Mouse (Mus musculus) naive thymus-derived CD4-positive, alpha-beta T cell, adult 2 months (primary cell): ENCODE results near the gene Gpc6.

Experiments
- DNase-seq: peaks from one replicate; pipeline ENCODE4 v3.0.0-alpha.2; 2011; ENCODE audit warnings: low read depth

The Gpc6 gene

GRCm38 (mm10) chr14:116924876-116925601 is at the start of gene Gpc6:
Gene Gpc6, plus strand, starts transcription at chr14:116925315.
- DNase-seq: no peak

DNA sequence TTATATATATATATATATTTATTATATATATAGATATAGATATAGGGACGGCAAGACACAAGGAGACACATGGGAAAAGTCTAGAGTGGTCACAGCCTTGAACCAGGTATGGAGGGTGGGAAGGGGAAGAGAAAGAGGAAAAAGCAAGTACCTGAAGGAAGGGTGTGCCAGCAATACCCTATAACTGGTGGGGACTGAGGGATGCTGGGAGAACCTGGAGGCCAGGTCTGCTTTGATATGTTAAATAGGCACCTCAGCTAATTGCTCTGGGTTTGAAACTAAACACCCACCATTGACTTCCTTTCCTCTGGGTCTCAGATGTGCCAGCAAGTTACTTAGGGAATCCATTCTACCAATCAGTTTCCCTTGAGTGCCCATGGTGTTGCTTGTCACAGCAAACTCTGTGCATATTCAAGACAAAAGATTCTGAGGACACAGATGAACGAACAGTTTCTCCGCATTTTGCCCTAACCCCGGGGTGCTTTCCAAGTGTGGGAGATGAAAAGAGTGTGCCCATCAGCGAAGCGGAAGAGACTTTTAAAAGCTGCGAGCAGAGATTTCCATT is 42.6 kb upstream of the Gpc6 start:
- no peak for DNase-seq

DNA sequence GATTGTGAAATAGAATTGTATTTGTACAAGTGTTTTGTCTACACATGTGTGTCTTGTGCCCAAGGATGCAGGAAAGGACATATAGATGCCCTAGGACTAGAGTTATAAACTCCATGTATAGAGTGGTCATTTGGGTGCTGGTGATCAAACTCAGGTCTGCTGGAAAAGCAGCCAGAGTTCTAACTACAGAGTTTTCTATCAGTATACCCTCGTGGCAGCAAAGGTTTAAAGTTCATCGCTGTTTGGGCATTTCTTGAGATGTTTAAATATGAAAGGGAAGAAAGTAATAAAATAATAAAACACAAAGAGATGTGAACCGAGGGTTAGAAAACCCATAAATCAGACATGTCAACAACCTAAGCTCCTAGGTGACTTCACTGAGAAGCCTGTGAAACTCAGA is 30.8 kb upstream of the Gpc6 start:
- no peak for DNase-seq

- DNase-seq: no peak
These were observed 27.1 kb upstream of the Gpc6 start for GRCm38 (mm10) chr14:116897971-116898370.

DNA sequence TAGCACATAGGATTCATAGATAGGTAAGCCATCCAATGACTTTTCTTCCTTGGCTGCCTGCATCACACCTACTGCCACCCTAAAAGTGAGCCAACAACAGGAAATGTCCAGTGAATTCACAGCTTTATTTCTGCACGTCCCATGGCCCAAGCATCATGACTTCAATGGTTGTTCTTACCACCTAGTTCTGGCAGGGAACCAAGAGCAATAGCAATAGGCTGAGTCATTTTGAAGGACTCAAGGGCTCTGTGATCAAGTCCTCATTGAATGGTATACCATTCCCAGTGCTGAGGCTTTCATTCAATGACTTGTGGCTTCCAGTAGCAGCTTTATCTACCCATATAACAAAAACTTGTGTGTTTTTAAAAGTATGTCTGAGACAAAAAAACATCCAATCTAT is 13.3 kb upstream of the Gpc6 start:
- DNase-seq: no peak

DNA sequence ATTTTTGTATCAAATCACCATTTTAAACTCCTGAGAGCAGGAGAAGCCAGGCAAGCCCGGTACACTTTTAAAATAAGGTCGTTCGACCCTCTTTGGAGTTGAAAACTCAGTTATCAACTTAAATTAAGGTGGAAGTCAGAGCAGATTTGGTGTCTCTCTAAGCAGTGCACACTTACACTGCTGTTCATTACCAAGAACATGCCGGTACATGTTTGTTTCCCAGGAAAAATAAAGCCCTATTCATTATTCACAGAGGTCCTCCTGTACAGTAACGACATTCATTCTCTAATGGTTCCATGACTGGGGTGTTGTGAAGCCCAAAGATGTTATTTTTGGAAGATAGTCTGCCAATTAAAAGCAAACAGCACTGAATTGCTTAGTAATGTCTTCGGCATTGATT is 8.2 kb upstream of the Gpc6 start:
- no peak for DNase-seq

- no peak for DNase-seq
These were observed 849 bp upstream of the Gpc6 start for GRCm38 (mm10) chr14:116924266-116924665.

DNA sequence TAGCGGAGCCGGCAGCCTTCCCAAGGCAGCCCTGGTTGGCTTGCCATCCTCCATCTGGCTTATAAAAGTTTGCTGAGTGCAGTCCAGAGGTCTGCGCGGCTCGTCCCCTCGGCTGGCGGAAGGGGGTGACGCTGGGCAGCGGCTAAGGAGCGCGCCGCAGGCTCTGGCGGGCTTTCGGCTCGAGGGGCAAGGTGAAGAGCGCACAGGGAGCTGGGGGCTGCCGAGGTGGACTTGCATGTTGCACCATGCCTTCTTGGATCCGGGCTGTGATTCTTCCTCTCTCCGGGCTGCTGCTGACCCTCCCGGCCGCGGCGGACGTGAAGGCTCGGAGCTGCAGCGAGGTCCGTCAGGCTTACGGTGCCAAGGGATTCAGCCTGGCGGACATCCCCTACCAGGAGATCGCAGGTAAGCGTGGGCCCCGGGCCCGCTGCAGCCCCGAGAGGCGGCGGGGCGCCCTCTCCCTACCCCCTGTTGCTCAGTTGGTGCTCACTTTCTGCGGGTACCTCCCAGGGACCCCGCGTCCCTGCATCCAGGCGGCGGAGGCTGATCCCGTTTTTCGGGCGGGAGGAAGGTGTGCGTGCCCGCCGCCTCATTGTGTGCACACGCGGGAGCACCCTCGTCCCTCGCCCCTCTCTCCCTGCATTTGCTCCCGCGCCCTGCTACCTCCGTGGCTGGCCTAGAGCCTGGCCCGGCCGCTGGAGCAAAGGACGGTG is 732 bp downstream of the Gpc6 start:
- DNase-seq: no peak

DNA sequence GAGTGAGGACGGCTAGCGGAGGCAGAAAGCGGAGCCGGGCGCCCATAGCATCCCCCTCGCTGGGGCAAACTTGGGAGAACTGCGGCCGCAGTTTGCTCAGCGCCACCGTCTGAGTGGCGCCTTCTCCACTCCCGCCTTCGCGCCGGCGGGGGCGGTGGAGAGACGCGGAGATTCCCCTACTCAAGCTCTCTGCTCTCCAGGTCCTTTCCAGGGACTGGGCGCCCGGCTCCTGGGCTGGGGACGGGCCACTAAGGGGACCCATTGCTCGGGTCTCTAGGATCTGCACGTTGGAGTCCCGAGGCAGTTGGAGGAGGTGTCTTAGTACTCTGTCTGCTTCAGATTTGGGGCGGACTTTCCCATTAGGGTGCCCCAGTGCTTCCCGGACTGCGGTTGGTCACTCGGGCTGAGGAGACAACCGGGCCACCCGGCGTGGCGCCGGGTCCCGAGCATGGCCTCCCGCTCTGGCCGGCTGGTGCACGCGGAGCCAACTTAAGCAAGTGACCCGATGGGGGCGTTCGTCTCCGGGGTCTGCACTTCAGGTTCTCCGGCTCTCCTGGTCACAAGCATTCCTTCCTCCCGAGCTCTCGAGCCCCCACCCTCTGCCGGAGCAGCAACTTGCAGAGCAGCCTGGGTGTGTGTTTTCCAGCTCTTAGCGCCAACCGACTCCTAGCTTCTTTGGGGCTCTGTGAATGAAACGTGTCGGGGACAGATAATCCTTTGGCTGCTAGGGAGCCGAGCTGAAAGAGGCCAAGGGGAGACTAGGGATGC is 1.5 kb downstream of the Gpc6 start:
- no peak for DNase-seq

GRCm38 (mm10) chr14:116927341-116928315 is 2.5 kb downstream of the Gpc6 start:
- no peak for DNase-seq

- DNase-seq: no peak
These were observed 3.3 kb downstream of the Gpc6 start for GRCm38 (mm10) chr14:116928395-116928794.

DNA sequence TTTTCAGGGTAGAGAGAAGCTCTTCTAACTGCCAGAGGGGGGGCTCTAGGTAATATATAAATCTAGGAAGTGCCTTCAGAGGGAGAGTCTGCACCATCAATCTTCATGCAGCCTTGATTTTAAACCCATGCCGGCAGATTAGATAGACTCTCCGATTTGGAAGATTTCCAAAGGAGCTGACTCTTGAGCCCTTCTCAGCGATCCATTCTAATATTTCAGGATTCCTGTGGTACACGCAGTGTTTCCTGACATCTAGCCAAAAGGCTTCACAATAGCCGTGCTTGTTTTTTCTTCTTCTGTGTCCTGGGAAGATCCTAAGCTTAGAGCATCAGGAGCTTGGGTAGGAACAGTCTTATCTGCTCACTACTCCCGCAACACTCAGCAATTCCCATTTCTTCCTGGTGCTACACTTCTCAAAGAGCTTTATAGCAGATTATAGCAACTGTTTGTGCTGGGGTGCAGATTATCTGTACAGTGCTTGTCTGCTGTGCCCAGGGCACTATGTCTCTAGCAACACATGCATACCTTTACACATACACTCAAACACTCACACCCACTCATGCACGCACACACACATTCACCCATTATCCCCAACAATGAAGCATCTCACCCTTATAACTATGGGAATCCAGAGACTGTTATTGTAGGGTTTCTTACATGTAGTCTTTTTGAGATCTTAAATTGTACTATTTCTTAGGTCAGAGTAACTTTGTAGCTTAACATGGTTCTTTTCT is 3.8 kb downstream of the Gpc6 start:
- DNase-seq: no peak

- no peak for DNase-seq
These were observed 8.7 kb downstream of the Gpc6 start for GRCm38 (mm10) chr14:116933825-116934224.

DNA sequence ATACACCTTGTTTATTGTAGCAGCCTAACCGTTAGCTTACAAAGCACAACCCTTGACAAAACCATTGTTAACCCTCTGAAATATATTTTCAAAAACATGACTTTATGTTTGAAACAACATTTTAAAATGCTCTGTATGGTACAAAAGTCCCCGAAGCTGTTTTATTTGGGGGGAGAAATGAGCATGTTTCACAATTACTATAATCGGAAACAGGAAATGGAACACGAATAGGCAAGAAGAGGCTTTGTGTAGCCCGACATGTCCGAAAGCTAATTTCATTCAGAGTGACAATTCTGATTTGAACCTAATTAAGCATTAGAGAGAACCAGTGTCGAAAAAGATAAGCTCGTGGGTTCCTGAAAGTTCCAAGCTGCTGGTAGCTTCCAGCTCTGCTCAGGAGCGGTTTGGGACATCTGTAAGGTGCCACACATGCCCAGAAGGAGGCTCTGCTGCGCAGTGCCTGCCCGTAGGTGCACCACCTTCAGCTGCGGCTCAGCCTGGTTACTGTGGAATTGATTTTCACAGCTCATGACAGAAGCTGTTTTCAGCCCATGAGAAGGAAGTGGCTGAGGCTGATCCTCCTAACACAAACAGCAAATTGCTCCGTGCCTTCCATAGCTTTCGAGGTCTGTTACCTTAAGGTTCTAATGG is 12.9 kb downstream of the Gpc6 start:
- no peak for DNase-seq

- DNase-seq: no peak
These were observed 13.6 kb downstream of the Gpc6 start for GRCm38 (mm10) chr14:116938735-116939134.

- DNase-seq: no peak
These were observed 14.4 kb downstream of the Gpc6 start for GRCm38 (mm10) chr14:116939561-116939960.

DNA sequence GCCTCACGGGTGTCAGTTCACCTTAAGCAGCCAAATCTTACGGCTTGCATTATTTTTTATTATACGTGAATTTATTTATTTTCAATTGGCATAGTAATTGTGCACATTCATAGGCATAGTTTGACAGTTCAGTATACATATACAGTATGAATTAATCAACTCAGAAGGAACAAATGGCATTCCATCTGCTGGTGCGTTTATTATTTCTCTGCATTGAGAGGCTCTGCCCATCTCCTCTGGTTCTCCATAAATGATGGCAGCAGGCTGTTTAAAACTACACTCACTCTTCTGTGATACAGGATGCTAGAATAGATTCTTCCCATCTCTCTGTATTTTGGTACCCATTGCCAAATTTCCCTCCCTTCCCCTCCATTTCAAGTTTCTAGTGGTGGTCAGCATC is 16.7 kb downstream of the Gpc6 start:
- no peak for DNase-seq

DNA sequence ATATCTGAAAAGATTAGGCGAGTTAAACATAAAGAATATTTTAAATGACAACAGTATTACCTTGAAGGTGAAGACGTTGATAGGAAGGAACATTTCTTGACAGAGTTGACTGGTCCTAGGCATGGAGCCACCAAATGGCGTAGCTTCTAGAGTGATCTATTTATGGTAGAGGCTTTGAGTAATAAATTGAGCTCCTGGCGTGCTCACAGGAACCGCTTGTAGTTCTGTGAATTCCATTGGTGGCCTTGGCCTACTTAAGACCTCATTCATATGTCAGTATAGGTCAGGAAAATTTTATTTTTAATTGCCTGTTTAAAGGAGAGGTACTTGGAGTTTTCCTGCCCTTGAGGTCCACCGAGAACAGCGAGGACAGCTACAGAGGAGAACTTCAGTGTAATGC is 18.6 kb downstream of the Gpc6 start:
- no peak for DNase-seq

DNA sequence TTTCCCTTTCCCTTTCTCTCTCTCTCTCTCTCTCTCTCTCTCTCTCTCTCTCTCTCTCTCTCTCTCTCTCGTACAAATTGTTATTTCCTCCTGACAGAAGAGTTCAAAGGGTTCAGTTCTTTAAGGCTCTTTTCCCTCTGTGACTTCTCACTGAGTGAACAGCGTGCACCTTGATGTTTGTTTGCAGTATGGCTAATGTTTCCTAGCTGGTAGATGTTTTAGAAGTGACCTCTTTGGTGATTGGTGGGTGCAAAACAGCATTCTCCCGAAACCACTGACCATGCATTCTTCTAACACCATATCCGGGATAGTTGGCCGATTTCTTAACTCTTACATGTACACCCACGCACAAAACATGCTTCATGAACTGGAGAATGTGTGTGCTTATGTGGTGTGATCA is 20.9 kb downstream of the Gpc6 start:
- no peak for DNase-seq

DNA sequence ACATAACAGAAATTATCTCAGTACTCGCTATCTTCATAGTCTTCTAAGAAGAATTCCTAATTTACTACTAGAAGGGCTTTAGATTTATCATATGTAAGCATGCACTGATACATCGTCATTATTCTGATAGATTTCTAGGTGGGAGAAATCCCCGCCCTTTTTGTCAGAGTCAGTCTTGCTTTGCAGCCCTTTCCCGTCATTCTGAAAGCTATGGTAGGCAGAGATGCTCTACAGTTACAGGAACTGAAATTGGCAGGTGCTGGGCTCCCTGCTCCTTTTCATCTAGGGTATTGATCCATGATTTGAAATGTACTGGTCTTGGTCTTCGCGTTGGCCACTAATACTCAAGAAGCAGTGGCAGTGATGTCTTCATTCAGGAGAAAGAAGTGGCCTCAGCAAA is 22.3 kb downstream of the Gpc6 start:
- no peak for DNase-seq
